Mouse (Mus musculus): ENCODE data around the gene Mmrn1. TPM values are rescaled to one million over a fixed set of nuclear protein-coding genes. Genes with fewer than 3 reads are reported as not detected.

Gene Mmrn1
- polyA plus RNA-seq, 1 experiment from 2014 or later: 4.9 TPM

GRCm38 (mm10) chr6:60950415-60950814 is 25.6 kb downstream of the Mmrn1 start:
- no peaks in the 10 kb centered on the region for H3K36me3 ChIP-seq (ENCODE audit: control insufficient read depth, insufficient read depth, low read length)
- H3K9me3 ChIP-seq (ENCODE audit: control insufficient read depth, low read depth, low read length): no peaks in the 10 kb centered on the region
- 49% methylated on average over 3 of the region's 3 CpGs for WGBS
- H3K4me1 ChIP-seq (ENCODE audit: control insufficient read depth, insufficient read depth, low read length): no peaks in the 10 kb centered on the region
- H3K9ac ChIP-seq (replicated peaks; ENCODE audit: low read depth, low read length): no peak overlapping the region
- no peak for ATAC-seq (ENCODE audit: insufficient number of reproducible peaks, insufficient read depth, low FRiP score, low read depth)
- H3K4me2 ChIP-seq (replicated peaks; ENCODE audit: low read depth, low read length): no peak overlapping the region
- no peak overlapping the region for H3K27ac ChIP-seq (ENCODE audit: low read length)
- no peaks in the 10 kb centered on the region for H3K27me3 ChIP-seq (ENCODE audit: control insufficient read depth, insufficient read depth, low read length)
- no peak overlapping the region for H3K4me3 ChIP-seq (ENCODE audit: low read depth, low read length)

GRCm38 (mm10) chr6:60961285-60961684 is 36.5 kb downstream of the Mmrn1 start:
- ATAC-seq (ENCODE audit: insufficient number of reproducible peaks, insufficient read depth, low FRiP score, low read depth): no peak
- WGBS: 87% methylated on average over 2 of the region's 2 CpGs

GRCm38 (mm10) chr6:60961838-60962237 is 37.1 kb downstream of the Mmrn1 start:
- H3K9me3 ChIP-seq (ENCODE audit: control insufficient read depth, low read depth, low read length): no peaks in the 10 kb centered on the region
- no peak overlapping the region for H3K4me2 ChIP-seq (replicated peaks; ENCODE audit: low read depth, low read length)
- no peaks in the 10 kb centered on the region for H3K36me3 ChIP-seq (ENCODE audit: control insufficient read depth, insufficient read depth, low read length)
- H3K4me3 ChIP-seq (ENCODE audit: low read depth, low read length): no peak overlapping the region
- H3K9ac ChIP-seq (replicated peaks; ENCODE audit: low read depth, low read length): no peak overlapping the region
- no peaks in the 10 kb centered on the region for H3K4me1 ChIP-seq (ENCODE audit: control insufficient read depth, insufficient read depth, low read length)
- WGBS: 52% methylated on average over 2 of the region's 2 CpGs
- no peak for ATAC-seq (ENCODE audit: insufficient number of reproducible peaks, insufficient read depth, low FRiP score, low read depth)
- no peaks in the 10 kb centered on the region for H3K27me3 ChIP-seq (ENCODE audit: control insufficient read depth, insufficient read depth, low read length)
- no peak overlapping the region for H3K27ac ChIP-seq (ENCODE audit: low read length)

More at GRCm38 (mm10) chr6:60961285-60961684, 36.5 kb downstream of the Mmrn1 start:
- Histone ChIP-seq H3K27ac (ENCODE audit: low read length) (no peak overlapping the region), H3K4me3 (ENCODE audit: low read depth, low read length) (no peak overlapping the region), H3K9ac (replicated peaks; ENCODE audit: low read depth, low read length) (no peak overlapping the region), H3K4me2 (replicated peaks; ENCODE audit: low read depth, low read length) (no peak overlapping the region), H3K27me3 (ENCODE audit: control insufficient read depth, insufficient read depth, low read length) (no peaks in the 10 kb centered on the region), H3K36me3 (ENCODE audit: control insufficient read depth, insufficient read depth, low read length) (no peaks in the 10 kb centered on the region), H3K9me3 (ENCODE audit: control insufficient read depth, low read depth, low read length) (no peaks in the 10 kb centered on the region), H3K4me1 (ENCODE audit: control insufficient read depth, insufficient read depth, low read length) (no peaks in the 10 kb centered on the region)

- Histone ChIP-seq H3K4me2 (replicated peaks; ENCODE audit: low read depth, low read length) (no peak overlapping the region), H3K9me3 (ENCODE audit: control insufficient read depth, low read depth, low read length) (no peaks in the 10 kb centered on the region), H3K4me3 (ENCODE audit: low read depth, low read length) (no peak overlapping the region), H3K4me1 (ENCODE audit: control insufficient read depth, insufficient read depth, low read length) (no peaks in the 10 kb centered on the region), H3K27me3 (ENCODE audit: control insufficient read depth, insufficient read depth, low read length) (no peaks in the 10 kb centered on the region), H3K36me3 (ENCODE audit: control insufficient read depth, insufficient read depth, low read length) (no peaks in the 10 kb centered on the region), H3K9ac (replicated peaks; ENCODE audit: low read depth, low read length) (no peak overlapping the region), H3K27ac (ENCODE audit: low read length) (no peak overlapping the region)
- ATAC-seq (ENCODE audit: insufficient number of reproducible peaks, insufficient read depth, low FRiP score, low read depth): no peak
- 58% methylated on average over 2 of the region's 2 CpGs for WGBS
Measured at GRCm38 (mm10) chr6:60962668-60963067, 37.9 kb downstream of the Mmrn1 start.

- H3K4me1 ChIP-seq (ENCODE audit: control insufficient read depth, insufficient read depth, low read length): no peaks in the 10 kb centered on the region
- no peak overlapping the region for H3K4me2 ChIP-seq (replicated peaks; ENCODE audit: low read depth, low read length)
- no peak overlapping the region for H3K4me3 ChIP-seq (ENCODE audit: low read depth, low read length)
- H3K27ac ChIP-seq (ENCODE audit: low read length): no peak overlapping the region
- H3K9ac ChIP-seq (replicated peaks; ENCODE audit: low read depth, low read length): no peak overlapping the region
- WGBS: 44% methylated on average over 1 of the region's 1 CpGs
- H3K27me3 ChIP-seq (ENCODE audit: control insufficient read depth, insufficient read depth, low read length): no peaks in the 10 kb centered on the region
- H3K9me3 ChIP-seq (ENCODE audit: control insufficient read depth, low read depth, low read length): no peaks in the 10 kb centered on the region
- H3K36me3 ChIP-seq (ENCODE audit: control insufficient read depth, insufficient read depth, low read length): no peaks in the 10 kb centered on the region
- no peak for ATAC-seq (ENCODE audit: insufficient number of reproducible peaks, insufficient read depth, low FRiP score, low read depth)
Measured at GRCm38 (mm10) chr6:60963726-60964125, 39.0 kb downstream of the Mmrn1 start.

- H3K27ac ChIP-seq (ENCODE audit: low read length): no peak overlapping the region
- no peaks in the 10 kb centered on the region for H3K27me3 ChIP-seq (ENCODE audit: control insufficient read depth, insufficient read depth, low read length)
- WGBS: 67% methylated on average over 4 of the region's 4 CpGs
- no peaks in the 10 kb centered on the region for H3K4me1 ChIP-seq (ENCODE audit: control insufficient read depth, insufficient read depth, low read length)
- no peak for ATAC-seq (ENCODE audit: insufficient number of reproducible peaks, insufficient read depth, low FRiP score, low read depth)
- H3K36me3 ChIP-seq (ENCODE audit: control insufficient read depth, insufficient read depth, low read length): no peaks in the 10 kb centered on the region
- H3K4me3 ChIP-seq (ENCODE audit: low read depth, low read length): no peak overlapping the region
- no peak overlapping the region for H3K4me2 ChIP-seq (replicated peaks; ENCODE audit: low read depth, low read length)
- no peaks in the 10 kb centered on the region for H3K9me3 ChIP-seq (ENCODE audit: control insufficient read depth, low read depth, low read length)
- H3K9ac ChIP-seq (replicated peaks; ENCODE audit: low read depth, low read length): no peak overlapping the region
Measured at GRCm38 (mm10) chr6:60966931-60967330, 42.2 kb downstream of the Mmrn1 start.

- H3K27me3 ChIP-seq (ENCODE audit: control insufficient read depth, insufficient read depth, low read length): no peaks in the 10 kb centered on the region
- 64% methylated on average over 6 of the region's 6 CpGs for WGBS
- no peaks in the 10 kb centered on the region for H3K4me1 ChIP-seq (ENCODE audit: control insufficient read depth, insufficient read depth, low read length)
- no peak overlapping the region for H3K4me2 ChIP-seq (replicated peaks; ENCODE audit: low read depth, low read length)
- H3K4me3 ChIP-seq (ENCODE audit: low read depth, low read length): no peak overlapping the region
- no peaks in the 10 kb centered on the region for H3K36me3 ChIP-seq (ENCODE audit: control insufficient read depth, insufficient read depth, low read length)
- no peaks in the 10 kb centered on the region for H3K9me3 ChIP-seq (ENCODE audit: control insufficient read depth, low read depth, low read length)
- no peak for ATAC-seq (ENCODE audit: insufficient number of reproducible peaks, insufficient read depth, low FRiP score, low read depth)
- H3K27ac ChIP-seq (ENCODE audit: low read length): no peak overlapping the region
- H3K9ac ChIP-seq (replicated peaks; ENCODE audit: low read depth, low read length): no peak overlapping the region
Measured at GRCm38 (mm10) chr6:60969407-60969806, 44.6 kb downstream of the Mmrn1 start.

GRCm38 (mm10) chr6:60970811-60971210 is 46.0 kb downstream of the Mmrn1 start:
- Histone ChIP-seq H3K27me3 (ENCODE audit: control insufficient read depth, insufficient read depth, low read length) (no peaks in the 10 kb centered on the region), H3K4me2 (replicated peaks; ENCODE audit: low read depth, low read length) (no peak overlapping the region), H3K4me3 (ENCODE audit: low read depth, low read length) (no peak overlapping the region), H3K9me3 (ENCODE audit: control insufficient read depth, low read depth, low read length) (no peaks in the 10 kb centered on the region), H3K9ac (replicated peaks; ENCODE audit: low read depth, low read length) (no peak overlapping the region), H3K4me1 (ENCODE audit: control insufficient read depth, insufficient read depth, low read length) (no peaks in the 10 kb centered on the region), H3K27ac (ENCODE audit: low read length) (no peak overlapping the region), H3K36me3 (ENCODE audit: control insufficient read depth, insufficient read depth, low read length) (no peaks in the 10 kb centered on the region)
- ATAC-seq (ENCODE audit: insufficient number of reproducible peaks, insufficient read depth, low FRiP score, low read depth): no peak
- WGBS: 79% methylated on average over 2 of the region's 2 CpGs

GRCm38 (mm10) chr6:60978610-60979009 is 53.8 kb downstream of the Mmrn1 start:
- H3K9me3 ChIP-seq (ENCODE audit: control insufficient read depth, low read depth, low read length): no peaks in the 10 kb centered on the region
- no peak overlapping the region for H3K4me2 ChIP-seq (replicated peaks; ENCODE audit: low read depth, low read length)
- H3K36me3 ChIP-seq (ENCODE audit: control insufficient read depth, insufficient read depth, low read length): no peaks in the 10 kb centered on the region
- H3K4me3 ChIP-seq (ENCODE audit: low read depth, low read length): no peak overlapping the region
- no peak overlapping the region for H3K9ac ChIP-seq (replicated peaks; ENCODE audit: low read depth, low read length)
- no peak for ATAC-seq (ENCODE audit: insufficient number of reproducible peaks, insufficient read depth, low FRiP score, low read depth)
- H3K27ac ChIP-seq (ENCODE audit: low read length): no peak overlapping the region
- 82% methylated on average over 1 of the region's 1 CpGs for WGBS
- H3K27me3 ChIP-seq (ENCODE audit: control insufficient read depth, insufficient read depth, low read length): no peaks in the 10 kb centered on the region
- no peaks in the 10 kb centered on the region for H3K4me1 ChIP-seq (ENCODE audit: control insufficient read depth, insufficient read depth, low read length)

Data from stomach, embryonic 14.5 days (tissue).